Mouse (Mus musculus) cerebellum, postnatal 14 days (tissue): ENCODE measurements at regions not wholly inside any gene's neighbourhood (a gene's known extent, or its start where the extent isn't known, plus 50 kb on each side); places are given as distances from the start of the nearest gene placed in this dataset.
A peak's percentile ranks its signal among the peaks of the same experiment; 100 is the strongest.

Experiments
- DNase-seq, 2 experiments: peaks; one replicate each; pipeline ENCODE4 v3.0.0; 2021; ENCODE audit warnings: mixed read lengths in 2 of 2

DNA sequence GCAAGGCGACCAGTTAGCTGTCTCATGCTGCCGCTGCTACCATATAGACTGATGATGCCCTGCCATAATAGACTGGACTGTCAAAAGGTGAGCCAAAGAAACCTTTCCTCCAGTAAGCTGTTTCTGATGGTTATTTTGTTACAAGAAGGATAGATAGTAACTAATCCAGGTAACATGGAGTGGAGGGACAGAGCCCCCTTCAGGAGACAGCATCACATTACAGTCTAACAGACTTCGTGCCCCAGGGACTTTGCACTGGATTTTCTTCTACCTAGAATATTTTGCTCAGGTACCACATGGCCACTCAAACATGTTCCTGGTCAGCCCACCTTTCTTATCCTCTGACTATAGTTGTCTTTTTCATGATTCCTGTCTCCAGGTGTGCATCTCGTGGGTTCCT lies 398.9 kb upstream of the Kazn start:
- no peak for DNase-seq

DNA sequence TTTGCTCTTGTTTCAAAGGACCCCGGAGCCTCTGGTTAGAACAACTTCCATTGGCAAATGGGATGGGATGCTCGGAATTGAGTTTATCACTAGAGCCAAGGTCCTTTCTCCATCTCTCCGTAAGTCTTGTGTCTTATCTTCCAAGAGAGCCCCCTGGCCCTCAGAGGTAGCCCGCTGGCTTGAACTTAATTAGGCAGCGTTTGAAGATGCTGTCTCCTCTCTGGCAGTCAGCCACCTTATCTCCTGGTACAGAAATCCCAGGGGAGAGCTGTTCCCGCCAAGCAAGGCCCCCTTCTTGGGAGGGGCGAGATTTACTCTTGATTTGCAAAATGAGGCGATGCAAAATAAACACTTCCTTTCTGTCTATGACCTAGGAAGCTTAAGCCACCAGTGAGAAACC lies 395.2 kb upstream of the Kazn start:
- DNase-seq = no peak

DNA sequence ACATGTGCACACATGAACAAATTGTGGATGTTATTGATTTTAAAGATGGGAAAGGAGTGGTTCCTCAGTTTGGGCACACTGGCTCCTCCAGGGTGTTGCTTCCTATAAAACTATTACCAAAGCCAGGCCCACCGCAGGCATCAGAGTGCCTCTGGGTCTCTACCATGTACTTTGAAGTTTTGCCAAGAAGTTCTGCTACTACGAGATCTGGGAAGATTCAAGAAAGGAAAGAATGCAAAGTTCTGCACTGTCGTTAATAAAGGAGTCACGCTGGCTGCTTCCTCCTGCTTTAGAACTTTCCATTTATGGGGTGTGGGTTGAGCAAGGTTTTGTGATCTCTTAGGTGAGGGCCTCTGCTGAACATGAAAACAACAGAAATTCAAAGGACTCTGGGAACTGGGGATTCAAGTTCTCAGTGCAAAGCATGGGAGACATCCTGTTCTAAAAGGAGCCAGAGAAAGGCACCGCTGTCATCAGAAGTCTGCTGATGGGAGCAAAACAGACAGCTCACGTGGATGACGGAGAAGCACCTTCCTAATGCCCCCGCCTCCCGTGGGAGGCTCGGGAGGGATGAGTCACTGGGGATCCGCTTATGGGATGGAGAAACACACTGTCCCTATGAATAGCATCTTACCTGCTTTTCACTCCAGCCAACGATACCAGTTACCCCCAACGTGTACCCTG lies 394.6 kb upstream of the Kazn start:
- no peak for DNase-seq

DNA sequence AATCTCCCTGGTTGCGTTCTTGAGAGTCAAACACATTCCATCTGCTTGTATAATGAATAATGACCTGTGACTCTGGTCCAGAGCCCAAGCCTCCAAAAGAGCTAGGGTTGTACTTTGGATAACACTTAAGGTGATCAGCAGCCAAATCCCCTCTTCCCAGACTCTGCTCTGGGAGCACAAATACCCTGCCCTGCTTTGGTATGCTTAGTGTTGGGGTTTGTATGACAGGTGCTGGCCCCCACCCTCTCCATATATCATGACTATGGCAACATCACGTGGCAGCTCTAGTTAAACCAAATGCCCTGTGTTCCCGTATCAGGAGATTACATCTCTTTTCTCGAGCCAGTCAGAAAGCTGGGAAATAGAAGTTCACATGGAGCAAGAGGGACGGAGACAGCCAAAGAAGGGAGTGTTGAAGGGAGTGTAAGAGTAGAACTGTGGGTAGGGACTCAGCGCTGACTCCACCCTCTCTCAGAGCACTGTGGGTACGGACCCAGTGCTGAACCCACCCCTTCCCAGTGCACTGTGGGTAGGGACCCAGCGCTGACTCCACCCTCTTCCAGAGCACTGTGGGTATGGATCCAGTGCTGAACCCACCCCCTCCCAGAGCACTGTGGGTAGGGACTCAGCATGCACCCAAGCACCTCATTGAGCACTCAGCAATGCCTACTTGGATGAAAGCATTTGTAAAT lies 387.4 kb upstream of the Kazn start:
- no peak for DNase-seq

DNA sequence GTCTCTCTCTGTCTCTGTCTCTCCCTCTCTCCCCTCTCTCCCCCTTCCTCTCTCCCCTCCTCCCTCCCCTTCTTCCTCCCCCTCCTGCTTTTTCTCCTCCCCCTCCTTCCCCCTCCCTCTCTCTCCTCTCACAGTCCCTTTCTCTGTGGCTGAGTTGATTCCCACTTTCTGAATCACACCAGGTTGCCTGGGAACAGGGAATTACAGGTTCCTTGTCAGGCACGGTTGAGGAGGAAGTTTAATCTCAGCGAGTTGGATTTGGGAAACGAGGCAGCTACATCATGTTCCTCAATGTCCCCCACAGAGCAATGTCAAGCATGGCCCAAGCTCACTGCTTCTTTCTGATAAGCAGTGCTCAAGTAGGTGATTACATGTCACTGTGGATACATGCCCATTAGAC lies 386.3 kb upstream of the Kazn start:
- no peak for DNase-seq

DNA sequence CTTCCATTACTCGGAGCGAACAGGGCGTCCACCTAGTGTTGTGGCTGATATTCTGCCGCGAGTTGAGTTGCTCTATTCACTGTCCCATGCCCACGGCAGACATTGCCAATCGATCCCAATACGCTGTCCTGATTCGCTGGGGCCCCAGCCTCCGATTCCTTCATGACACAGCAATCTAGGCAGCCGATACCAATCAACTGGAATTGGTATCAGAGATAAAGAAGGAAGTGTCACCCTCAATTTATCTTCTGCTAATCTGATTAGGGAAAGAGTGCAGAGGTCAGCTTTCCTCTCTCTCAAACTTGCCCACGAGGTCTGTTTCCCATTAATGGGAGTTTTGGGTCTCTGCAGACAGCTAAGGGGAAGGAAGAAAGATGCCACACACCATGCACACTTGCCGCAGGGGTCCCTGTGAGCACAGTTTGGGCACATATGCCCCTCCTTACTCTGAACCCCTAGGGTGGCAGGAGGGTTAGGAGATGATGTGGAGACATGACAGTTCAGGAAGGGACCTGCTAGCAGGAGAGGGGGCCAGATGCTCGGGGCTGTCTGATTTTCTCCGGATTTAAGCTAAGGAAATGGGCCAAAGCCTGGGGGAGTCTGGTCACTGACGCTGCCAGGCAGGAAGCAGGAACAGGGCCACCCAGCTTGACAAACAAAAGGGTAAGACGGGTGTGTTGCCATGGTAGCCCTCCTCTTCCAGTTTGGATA lies 383.1 kb upstream of the Kazn start:
- peak; percentile 25 to 34 for DNase-seq

DNA sequence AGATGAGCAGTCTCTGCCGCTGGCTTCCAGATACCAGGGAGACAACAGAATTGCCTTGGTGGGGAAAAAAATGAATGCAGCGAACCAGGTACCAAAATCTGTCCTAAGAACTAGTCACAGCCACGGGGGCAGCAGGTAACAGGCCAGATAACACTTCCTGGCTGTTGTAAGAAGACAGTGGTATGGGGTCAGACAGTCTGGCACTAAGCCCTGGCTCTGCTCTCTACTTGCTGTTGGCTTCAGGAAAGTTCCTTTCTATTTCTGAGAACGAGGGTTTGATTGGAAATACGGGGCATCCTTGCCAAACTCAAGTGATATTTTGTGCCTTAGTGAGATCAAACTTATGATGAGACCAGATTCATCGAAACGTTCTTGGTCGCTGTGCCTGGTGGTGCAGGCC lies 380.2 kb upstream of the Kazn start:
- DNase-seq = peak; percentile 51 to 59

DNA sequence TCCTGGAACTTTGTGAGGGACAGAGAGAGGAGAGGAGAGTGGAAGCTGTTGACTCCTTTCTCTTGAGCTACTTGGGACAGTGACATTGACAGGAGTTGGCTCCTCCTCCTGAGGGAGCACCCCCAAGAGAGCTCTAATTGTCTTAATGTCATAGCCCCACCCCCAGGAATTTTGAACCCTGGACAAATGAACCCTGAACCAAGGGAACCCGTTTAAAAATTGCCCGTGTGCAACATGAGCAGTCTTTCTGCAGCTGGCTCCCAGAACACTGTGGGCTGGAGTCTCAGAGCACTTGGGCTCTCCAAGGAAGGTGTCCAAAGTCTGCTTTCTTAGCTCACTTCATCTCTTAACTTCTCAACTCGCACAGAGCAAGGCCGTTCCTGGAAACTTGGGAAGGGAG lies 379.6 kb upstream of the Kazn start:
- DNase-seq = no peak

DNA sequence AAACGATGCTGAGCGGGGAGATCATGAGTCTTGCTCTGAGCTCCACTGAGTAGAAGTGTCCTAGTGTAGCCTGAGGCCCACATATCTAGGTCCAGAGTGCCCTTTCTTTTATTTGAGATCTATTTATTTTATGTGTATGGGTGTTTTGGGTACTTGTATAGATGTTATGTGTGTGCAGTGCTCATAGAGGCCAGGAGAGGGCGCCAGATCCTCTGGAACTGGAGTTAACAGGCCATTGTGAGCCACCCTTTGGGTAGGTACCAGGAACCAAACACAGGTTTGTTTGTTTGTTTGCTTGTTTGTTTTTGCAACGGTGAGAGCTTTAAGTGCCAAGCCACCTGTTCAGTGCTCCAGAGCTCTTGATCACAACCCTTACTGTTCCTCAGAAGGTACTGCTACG lies 378.5 kb upstream of the Kazn start:
- DNase-seq = peak; percentile 54 to 78

DNA sequence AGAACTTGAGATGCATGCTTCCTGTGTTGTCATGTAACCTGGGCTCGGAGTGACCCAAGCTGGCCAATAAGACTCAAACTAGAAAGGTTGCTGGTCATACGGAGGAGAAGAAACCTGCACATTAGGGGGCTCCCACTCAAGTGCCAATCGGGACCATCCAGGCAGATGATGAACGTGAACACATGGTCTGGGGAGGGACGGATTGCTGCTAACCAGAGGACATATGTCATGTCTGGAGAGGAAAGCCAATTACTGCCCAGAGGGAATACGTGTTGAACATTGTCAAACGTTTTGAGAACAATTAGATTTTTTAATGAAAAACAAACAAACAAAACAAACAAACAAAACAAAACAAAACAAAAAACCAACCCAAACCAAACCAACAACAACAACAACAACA lies 377.7 kb upstream of the Kazn start:
- peak; percentile 32 to 44 for DNase-seq

DNA sequence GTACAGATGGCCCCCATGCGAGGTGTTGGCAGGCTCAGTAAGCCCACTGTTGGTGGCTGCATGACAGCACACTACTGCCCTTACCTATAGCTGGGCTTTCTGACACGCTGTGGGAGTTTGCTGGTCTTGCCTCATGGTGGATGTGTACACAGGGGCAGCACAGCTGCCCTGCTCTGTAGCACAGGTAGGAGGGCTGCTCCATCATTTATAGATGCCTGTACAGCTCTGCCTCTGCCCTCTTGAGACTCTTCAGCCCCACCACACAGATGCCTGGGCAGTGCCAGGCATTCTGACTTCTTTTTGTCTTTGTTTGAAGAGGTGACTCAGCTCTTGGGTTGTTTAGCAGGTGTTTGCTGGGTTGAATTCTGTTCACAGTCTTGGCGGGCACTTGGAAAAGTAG lies 365.9 kb upstream of the Kazn start:
- DNase-seq = no peak

DNA sequence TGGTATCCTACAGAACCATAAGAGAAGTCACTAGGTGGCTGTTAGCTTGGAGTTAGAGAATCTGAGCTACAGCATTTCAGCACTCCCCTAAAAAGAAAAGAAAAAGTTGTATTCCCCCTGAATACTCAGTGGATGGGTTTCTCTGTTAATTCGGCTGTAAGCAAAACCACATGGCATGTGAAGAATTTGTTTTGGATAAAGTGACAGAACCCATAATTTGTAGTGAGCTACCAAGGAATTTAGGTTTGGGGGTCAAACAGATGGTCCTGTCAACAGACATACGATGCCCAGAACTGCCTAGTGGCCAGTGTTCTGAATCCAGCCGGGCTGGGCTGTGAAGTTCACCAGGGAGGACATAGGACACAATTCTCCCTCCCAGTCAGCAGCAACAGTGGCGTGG lies 358.0 kb upstream of the Kazn start:
- no peak for DNase-seq

DNA sequence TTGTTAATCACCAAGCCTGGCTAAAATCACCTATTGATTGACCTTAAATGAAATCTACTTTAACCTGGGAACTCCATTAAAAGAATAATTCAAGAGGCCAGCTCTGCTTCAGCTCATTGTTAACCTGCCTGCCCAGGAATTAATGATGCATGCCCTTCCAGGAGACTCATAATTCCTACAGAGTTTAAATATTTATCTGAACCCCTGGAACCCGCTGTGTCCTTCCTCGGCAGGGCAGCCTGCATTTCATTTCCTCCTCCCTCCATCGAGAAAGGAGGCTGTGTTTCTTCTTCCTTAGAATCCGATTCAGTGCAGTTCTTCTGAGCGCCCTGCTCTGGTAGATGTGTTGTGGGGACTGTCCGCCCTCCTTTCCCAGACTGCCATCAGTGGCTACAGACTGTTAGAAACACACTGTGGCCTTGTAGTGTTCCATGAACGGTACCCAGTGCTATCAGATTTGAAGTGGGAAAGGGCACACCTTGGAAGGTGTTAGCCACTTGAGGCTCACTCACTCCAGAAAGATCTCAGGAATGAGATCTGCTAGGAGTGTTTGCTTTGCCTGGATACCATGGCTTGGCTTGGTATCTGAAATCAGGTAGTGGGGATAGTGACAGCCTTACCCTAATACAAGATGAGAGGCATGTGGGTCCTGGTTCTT lies 350.0 kb upstream of the Kazn start:
- no peak for DNase-seq

DNA sequence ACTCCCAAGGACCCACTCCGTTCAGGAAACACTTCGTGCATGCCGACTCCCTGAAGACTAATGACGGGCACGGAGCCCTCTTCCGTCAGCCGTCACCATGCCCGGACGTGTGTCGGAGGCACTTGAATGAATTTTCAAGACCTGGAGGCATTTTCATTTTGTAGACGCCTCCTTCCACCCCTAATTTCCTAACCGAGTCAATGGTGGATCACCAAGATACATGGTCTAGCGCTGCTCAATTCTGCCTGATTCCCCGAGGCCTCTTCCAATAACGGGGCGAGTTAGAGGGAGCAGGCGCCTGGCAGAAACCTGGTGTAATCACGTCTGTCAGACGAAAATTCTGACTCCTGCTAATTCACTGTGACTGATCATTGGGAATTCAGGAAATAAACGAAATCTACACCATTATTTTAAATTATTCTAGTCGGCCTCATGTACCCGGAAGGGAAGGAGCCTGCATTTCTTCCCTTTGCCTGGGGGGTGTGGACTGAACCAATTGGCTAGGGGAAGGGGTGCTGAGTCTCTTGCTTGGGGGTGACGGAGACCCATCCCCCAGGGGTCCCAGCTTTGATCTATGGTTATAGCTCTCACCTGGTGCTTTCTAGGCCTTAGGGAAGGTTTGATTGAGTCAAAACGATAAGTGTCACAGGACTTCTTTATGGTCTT lies 349.4 kb upstream of the Kazn start:
- DNase-seq = peak; percentile 42 to 55

DNA sequence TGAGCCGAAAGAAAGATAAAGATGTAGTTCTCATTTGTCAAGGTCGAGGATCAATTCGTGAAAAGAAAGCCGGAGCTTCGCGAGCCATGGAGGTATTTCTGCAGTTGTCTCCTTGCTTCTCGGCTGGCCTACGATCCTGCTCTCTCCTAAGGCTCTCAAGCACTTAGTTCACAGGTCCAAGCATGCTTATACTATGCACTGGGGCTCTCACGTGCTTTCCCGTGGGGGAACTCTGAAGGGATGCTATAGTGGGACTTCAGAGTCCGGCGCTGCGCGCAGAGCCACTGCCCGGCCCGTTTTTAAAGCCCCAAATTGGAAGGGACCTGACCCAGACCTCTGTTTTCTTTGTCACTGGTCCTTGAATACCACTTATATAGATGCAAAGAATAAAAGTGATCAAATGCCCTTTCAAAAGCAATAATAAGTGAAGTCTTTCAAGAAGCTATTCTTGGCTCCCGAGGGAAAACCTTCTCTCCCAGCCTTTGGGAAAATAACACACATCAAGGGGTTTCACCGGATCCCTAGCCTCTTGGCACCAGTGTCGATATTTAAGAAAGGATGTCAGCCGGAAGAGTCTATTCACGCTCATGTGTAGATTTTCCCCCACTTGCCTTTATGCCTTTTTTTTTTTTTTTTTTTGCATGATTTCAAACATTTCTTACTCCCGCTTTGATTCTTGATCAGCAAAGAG lies 348.3 kb upstream of the Kazn start:
- no peak for DNase-seq

DNA sequence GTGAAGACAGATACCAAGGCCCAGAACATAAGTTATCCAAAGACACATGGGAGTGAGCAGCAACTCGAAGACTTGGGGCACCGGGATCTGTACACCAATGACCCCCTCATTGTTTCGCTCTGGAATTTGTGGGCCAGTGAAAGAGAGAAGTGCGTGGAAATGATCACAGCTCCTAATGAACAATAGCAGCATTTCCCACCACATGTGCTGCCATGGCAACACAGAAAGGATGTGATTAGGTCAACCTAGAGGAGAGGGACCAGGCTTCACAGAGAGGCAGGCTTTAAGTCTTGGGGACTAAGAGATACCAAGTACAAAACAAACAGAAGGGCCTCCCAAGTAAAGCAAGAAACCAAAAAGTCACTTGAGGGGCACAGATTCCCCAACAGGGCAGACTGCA lies 339.3 kb upstream of the Kazn start:
- no peak for DNase-seq

DNA sequence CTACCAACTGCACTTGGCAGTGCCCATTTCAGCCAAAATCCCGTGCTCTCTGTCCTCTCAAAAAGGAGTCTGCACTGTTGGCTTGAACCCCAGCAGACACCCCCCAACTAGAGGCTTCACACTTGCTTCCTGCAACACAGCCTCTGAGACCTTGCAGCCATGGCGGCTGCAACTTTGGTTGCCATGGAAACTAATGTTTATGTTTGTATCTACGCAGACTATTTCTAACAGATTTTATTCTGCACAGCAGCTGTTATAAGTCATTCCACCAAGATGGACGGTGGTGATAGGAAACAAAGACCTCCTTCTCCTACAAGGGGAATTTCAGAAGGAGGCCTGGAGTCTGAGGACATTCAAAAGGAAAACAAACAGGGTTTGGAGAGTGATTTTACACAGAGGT lies 338.3 kb upstream of the Kazn start:
- DNase-seq = no peak

DNA sequence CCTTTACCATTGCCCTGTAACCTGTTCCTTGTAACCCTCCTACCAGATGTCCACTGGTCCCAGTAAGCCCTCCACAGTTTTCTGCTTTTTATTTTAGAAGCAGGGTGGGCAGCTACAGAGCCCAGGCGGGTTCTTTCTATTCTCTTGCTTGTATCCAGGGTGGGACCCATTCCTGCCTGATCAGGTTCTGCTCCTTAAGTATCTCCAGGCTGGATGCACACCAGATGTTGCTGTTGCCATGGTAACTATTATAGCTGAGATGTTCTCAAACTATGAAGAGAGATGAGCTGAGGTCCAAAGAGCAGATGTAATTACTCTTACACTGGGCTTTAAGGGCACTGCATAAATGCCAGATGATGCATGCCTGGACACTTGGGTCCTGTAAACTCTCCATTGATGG lies 335.3 kb upstream of the Kazn start:
- no peak for DNase-seq

DNA sequence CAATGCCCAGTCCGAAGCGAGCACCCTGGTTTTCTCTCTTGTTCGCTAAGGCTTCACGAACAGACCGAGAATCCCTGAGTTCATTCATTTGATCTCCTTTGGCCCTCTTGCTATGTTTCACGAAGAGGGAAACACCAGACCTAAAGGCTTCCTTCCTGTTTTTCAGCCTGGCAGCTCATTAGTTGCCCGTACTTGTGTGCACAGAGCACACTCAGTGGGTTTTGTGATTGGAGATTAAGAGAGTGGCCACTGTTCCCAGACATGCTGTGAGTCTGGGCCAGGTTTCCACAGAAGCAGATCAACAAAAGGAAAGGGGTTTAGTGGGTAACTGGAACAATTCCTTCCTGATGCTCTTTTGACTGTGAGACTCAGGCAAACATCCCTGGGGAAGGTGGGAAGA lies 331.5 kb upstream of the Kazn start:
- DNase-seq = no peak

DNA sequence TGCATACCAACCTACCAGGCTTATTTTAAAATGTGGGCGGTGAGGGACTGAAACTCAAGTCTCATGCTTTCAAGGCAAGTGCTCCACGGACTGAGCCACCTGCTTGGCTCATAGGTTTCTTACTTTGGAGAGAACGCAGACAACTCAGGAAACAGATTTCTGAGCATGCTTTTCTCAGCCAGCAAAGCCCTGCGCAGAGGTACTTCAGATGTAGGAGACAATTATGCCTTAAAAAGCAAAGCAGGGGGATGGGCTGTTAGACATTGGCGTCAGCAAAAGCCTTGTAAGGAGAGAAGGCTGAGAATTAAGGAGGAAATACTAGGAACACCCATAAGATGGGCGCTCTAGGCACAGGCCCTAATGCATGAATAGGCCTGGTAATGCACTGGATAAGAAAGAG lies 329.4 kb upstream of the Kazn start:
- DNase-seq = no peak

DNA sequence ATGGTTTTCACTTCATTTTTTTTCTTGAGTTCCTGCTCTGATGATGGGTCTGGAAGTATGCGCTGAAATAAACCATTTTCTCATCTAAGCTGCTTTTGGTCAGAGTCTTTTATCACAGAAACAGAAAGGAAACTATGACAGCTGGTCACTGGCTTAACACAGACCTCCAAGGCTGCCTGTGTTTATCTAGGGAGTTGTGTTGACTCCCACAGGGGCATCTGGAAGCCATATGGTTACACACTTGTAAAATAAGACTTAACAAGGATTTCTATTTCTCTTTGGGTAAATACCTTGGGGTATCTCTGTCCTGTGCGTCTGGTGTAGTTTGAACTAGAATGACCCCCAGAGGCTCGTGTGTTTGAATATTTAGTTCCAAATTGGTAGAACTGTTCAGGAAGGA lies 315.5 kb upstream of the Kazn start:
- no peak for DNase-seq

DNA sequence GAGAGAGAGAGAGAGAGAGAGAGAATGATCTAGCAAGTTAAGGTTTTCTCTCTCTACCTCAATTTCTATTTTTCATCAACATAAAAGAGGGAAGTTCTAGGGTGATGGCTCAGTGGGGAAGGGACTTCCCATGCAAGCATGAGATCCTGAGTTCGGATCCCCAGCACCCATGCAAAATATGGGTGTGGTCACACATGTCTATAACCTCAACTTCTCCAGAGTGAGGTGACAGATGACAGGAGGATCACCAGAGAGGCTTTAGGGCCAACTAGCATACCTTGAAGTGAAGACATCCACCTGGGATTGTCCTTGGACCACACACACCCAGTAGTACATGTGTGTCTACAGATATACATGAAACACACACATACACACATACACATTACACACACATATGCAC lies 306.7 kb upstream of the Kazn start:
- DNase-seq = no peak

DNA sequence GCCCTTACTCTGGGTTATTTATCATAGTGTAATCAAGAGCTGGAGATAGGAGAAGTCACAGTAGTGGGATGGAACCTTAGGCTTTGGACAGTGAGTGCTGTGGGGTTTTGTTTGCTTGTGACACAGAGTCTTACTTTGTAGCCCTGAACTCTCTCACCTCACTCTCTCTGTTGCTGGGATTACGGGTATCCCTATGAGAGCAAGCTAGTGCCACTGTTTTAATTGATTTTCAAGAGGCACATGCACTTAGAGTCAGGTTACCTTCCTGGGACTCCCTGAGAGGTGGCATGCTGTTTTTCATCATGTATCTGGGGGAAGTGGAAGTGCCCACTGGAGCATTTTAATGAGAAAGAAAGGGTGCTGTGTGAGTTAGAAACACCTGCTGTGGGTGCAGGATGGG lies 306.0 kb upstream of the Kazn start:
- no peak for DNase-seq
